Mouse (Mus musculus) testis, postnatal 14 days (tissue): ENCODE measurements around the gene Sdhc.
"Not testable (repeated sequence)": the region's sequence is repeated elsewhere in the genome, so short reads cannot be mapped to it uniquely, and the experiment has no call there.

Experiments used
- DNase-seq: peaks from one replicate; pipeline ENCODE4 v3.0.0; 2021; ENCODE audit warnings: low spot score

Gene Sdhc

DNA sequence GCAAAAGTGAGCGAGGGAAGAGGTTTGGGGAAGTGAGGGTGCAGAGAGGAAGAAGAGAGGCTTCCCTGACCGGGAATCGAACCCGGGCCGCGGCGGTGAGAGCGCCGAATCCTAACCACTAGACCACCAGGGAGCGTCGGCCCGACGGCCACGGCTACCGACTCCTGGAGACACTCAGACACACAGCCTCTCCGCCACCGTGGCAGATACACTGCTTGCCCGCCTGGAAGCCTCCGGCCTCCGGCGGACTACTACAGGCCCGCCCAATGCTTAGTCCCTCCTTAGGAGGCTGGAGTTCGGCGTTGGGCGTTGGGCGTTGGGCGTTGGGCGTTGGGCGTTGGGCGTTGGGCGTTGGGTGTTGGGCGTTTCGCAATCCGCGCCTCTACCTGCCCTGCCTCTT is 71.1 kb downstream of the Sdhc start:
- DNase-seq: not testable (repeated sequence)

DNA sequence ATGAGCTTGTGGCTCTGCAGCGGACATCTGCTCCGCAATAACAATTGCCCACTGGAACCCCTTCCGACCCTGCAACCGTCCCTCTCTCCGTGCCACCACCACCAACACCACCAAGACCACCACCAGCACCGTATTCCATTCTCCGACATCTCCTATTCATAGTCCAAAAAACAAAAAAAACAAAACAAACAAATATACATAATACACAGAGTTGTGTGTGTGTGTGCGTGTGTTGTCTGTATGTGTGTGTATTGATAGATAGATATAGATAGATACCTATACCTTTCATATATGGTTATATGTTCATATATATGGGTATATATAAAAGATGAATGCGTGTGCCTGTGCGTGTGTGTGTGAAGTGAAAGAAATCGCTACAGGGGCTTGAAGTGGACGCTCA is 72.0 kb downstream of the Sdhc start:
- DNase-seq: not testable (repeated sequence)

DNA sequence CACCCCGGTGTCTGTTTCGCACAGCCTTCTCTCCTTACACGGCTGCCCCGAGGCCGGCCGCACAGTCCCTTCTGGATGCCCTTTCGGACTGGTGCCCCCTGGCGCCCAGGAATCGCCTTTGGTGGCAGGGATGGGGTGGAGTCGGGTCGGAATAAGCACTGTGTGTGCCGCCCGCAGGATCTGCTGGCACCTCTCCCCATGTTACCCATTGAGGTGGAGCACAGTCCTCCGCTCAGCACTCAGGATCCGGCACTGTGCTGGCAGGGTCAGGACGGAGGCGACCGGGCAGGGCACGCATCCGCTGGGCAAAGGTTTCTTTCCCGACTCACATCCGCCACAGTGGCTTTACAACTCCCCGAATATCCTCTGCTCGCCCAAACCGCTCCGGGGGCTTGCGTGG is 72.4 kb downstream of the Sdhc start:
- DNase-seq: peak; percentile 60

DNA sequence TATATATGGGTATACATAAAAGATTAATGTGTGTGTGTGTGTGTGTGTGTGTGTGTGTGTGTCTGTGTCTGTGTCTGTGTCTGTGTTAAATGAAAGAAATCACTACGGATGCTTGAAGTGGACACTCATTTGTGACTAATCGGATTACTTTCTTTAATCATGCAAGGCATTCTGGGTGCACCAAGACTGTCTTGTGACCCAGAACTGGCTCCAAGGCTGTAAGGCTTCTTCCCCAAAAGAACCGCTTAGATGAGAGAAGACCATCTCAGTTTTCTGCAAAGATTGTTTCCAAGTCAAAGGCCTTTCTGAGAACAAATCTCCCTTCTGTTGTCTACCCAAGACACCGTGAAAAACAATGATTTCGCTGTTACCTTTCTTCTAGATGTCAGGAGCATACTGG is 73.2 kb downstream of the Sdhc start:
- not testable (repeated sequence) for DNase-seq
